Mouse (Mus musculus): ENCODE results near the gene Nsmce4a. TPM values are rescaled to one million over a fixed set of nuclear protein-coding genes. Genes with fewer than 3 reads are reported as not detected.

Nsmce4a gene
- polyA plus RNA-seq, 1 experiment from 2014 or later = 152 TPM

- Histone ChIP-seq H3K9me3 (no peaks in the 10 kb centered on the region), H3K27ac (no peak overlapping the region), H3K27me3 (ENCODE audit: insufficient read depth, poor library complexity, severe bottlenecking) (no peaks in the 10 kb centered on the region), H3K36me3 (no peaks in the 10 kb centered on the region), H3K4me1 (peaks cover 22% of the 10 kb centered on the region), H3K4me3 (no peak overlapping the region)
- DNase-seq (ENCODE audit: low spot score) = no peak
- WGBS = 89% methylated on average over 10 of the region's 10 CpGs
Measured at GRCm38 (mm10) chr7:130573746-130574145, 828 bp upstream of the Nsmce4a start.

GRCm38 (mm10) chr7:130570472-130570871, 2.4 kb downstream of the Nsmce4a start:
- H3K4me1 ChIP-seq = peaks cover 16% of the 10 kb centered on the region
- no peaks in the 10 kb centered on the region for H3K36me3 ChIP-seq
- 88% methylated on average over 7 of the region's 7 CpGs for WGBS

GRCm38 (mm10) chr7:130568783-130569436, 4.0 kb downstream of the Nsmce4a start:
- no peak for DNase-seq (ENCODE audit: low spot score)
- Histone ChIP-seq H3K4me3 (no peak overlapping the region), H3K9me3 (no peaks in the 10 kb centered on the region), H3K4me1 (peaks cover 11% of the 10 kb centered on the region), H3K27ac (peak overlapping the region; percentile 56; the same call in 1 of the 2 replicates), H3K27me3 (ENCODE audit: insufficient read depth, poor library complexity, severe bottlenecking) (no peaks in the 10 kb centered on the region), H3K36me3 (no peaks in the 10 kb centered on the region)
- WGBS = 43% methylated on average over 9 of the region's 9 CpGs

More at GRCm38 (mm10) chr7:130570472-130570871, 2.4 kb downstream of the Nsmce4a start:
- DNase-seq (ENCODE audit: low spot score) = no peak
- Histone ChIP-seq H3K9me3 (no peaks in the 10 kb centered on the region), H3K27me3 (ENCODE audit: insufficient read depth, poor library complexity, severe bottlenecking) (no peaks in the 10 kb centered on the region), H3K27ac (no peak overlapping the region), H3K4me3 (no peak overlapping the region)

- Histone ChIP-seq H3K27me3 (ENCODE audit: insufficient read depth, poor library complexity, severe bottlenecking) (no peaks in the 10 kb centered on the region), H3K9me3 (no peaks in the 10 kb centered on the region), H3K4me1 (peaks cover 11% of the 10 kb centered on the region), H3K27ac (no peak overlapping the region), H3K4me3 (no peak overlapping the region), H3K36me3 (no peaks in the 10 kb centered on the region)
- DNase-seq (ENCODE audit: low spot score) = no peak
- WGBS = 54% methylated on average over 3 of the region's 3 CpGs
Measured at GRCm38 (mm10) chr7:130564596-130564995, 8.3 kb downstream of the Nsmce4a start.

- WGBS = 35% methylated on average over 4 of the region's 4 CpGs
- no peak for DNase-seq (ENCODE audit: low spot score)
- Histone ChIP-seq H3K4me3 (no peak overlapping the region), H3K36me3 (no peaks in the 10 kb centered on the region), H3K27me3 (ENCODE audit: insufficient read depth, poor library complexity, severe bottlenecking) (no peaks in the 10 kb centered on the region), H3K27ac (no peak overlapping the region), H3K4me1 (peaks cover 5% of the 10 kb centered on the region), H3K9me3 (no peaks in the 10 kb centered on the region)
Measured at GRCm38 (mm10) chr7:130563880-130564279, 9.0 kb downstream of the Nsmce4a start.

- Histone ChIP-seq H3K9me3 (no peaks in the 10 kb centered on the region), H3K4me1 (0 out of 2 replicates have a peak, but pooled peaks cover 2% of the 10 kb centered on the region), H3K4me3 (no peak overlapping the region), H3K36me3 (no peaks in the 10 kb centered on the region), H3K27me3 (ENCODE audit: insufficient read depth, poor library complexity, severe bottlenecking) (no peaks in the 10 kb centered on the region), H3K27ac (no peak overlapping the region)
- DNase-seq (ENCODE audit: low spot score) = no peak
- 92% methylated on average over 4 of the region's 4 CpGs for WGBS
Measured at GRCm38 (mm10) chr7:130563276-130563675, 9.6 kb downstream of the Nsmce4a start.

GRCm38 (mm10) chr7:130560933-130561332, 12.0 kb downstream of the Nsmce4a start:
- 62% methylated on average over 1 of the region's 1 CpGs for WGBS
- Histone ChIP-seq H3K4me3 (no peak overlapping the region), H3K4me1 (0 out of 2 replicates have a peak, but pooled peaks cover 2% of the 10 kb centered on the region), H3K36me3 (no peaks in the 10 kb centered on the region), H3K27me3 (ENCODE audit: insufficient read depth, poor library complexity, severe bottlenecking) (no peaks in the 10 kb centered on the region), H3K27ac (no peak overlapping the region), H3K9me3 (no peaks in the 10 kb centered on the region)
- no peak for DNase-seq (ENCODE audit: low spot score)

- no peaks in the 10 kb centered on the region for H3K36me3 ChIP-seq
- DNase-seq (ENCODE audit: low spot score) = no peak
- no peaks in the 10 kb centered on the region for H3K4me1 ChIP-seq
- H3K27me3 ChIP-seq (ENCODE audit: insufficient read depth, poor library complexity, severe bottlenecking) = no peaks in the 10 kb centered on the region
- WGBS = 66% methylated on average over 4 of the region's 4 CpGs
- H3K4me3 ChIP-seq = no peak overlapping the region
- H3K9me3 ChIP-seq = no peaks in the 10 kb centered on the region
- no peak overlapping the region for H3K27ac ChIP-seq
Measured at GRCm38 (mm10) chr7:130558592-130558991, 14.3 kb downstream of the Nsmce4a start.

GRCm38 (mm10) chr7:130555597-130555996, 17.3 kb downstream of the Nsmce4a start:
- H3K9me3 ChIP-seq = no peaks in the 10 kb centered on the region
- H3K4me3 ChIP-seq = no peak overlapping the region
- no peak for DNase-seq (ENCODE audit: low spot score)
- WGBS = 76% methylated on average over 5 of the region's 5 CpGs
- no peaks in the 10 kb centered on the region for H3K36me3 ChIP-seq
- no peak overlapping the region for H3K27ac ChIP-seq
- no peaks in the 10 kb centered on the region for H3K27me3 ChIP-seq (ENCODE audit: insufficient read depth, poor library complexity, severe bottlenecking)
- H3K4me1 ChIP-seq = peaks cover 6% of the 10 kb centered on the region

GRCm38 (mm10) chr7:130553321-130553720, 19.6 kb downstream of the Nsmce4a start:
- H3K9me3 ChIP-seq = no peaks in the 10 kb centered on the region
- no peaks in the 10 kb centered on the region for H3K27me3 ChIP-seq (ENCODE audit: insufficient read depth, poor library complexity, severe bottlenecking)
- 79% methylated on average over 4 of the region's 4 CpGs for WGBS
- no peak overlapping the region for H3K27ac ChIP-seq
- no peaks in the 10 kb centered on the region for H3K36me3 ChIP-seq
- DNase-seq (ENCODE audit: low spot score) = no peak
- peaks cover 6% of the 10 kb centered on the region for H3K4me1 ChIP-seq
- no peak overlapping the region for H3K4me3 ChIP-seq

- Histone ChIP-seq H3K4me1 (peaks cover 6% of the 10 kb centered on the region), H3K36me3 (no peaks in the 10 kb centered on the region), H3K27ac (no peak overlapping the region), H3K27me3 (ENCODE audit: insufficient read depth, poor library complexity, severe bottlenecking) (no peaks in the 10 kb centered on the region), H3K9me3 (no peaks in the 10 kb centered on the region), H3K4me3 (no peak overlapping the region)
- DNase-seq (ENCODE audit: low spot score) = no peak
- 59% methylated on average over 5 of the region's 5 CpGs for WGBS
Measured at GRCm38 (mm10) chr7:130552780-130553179, 20.1 kb downstream of the Nsmce4a start.

- Histone ChIP-seq H3K27me3 (ENCODE audit: insufficient read depth, poor library complexity, severe bottlenecking) (no peaks in the 10 kb centered on the region), H3K4me1 (peaks cover 14% of the 10 kb centered on the region), H3K27ac (peak overlapping the region; percentile 98; the same call in 1 of the 2 replicates), H3K9me3 (no peaks in the 10 kb centered on the region), H3K4me3 (peak overlapping the region; percentile 81), H3K36me3 (peaks cover 27% of the 10 kb centered on the region)
- DNase-seq (ENCODE audit: low spot score) = peak; percentile 70
- WGBS = 78% methylated on average over 12 of the region's 12 CpGs
Measured at GRCm38 (mm10) chr7:130547635-130548175, 25.2 kb downstream of the Nsmce4a start.

GRCm38 (mm10) chr7:130546791-130547484, 26.0 kb downstream of the Nsmce4a start:
- no peaks in the 10 kb centered on the region for H3K27me3 ChIP-seq (ENCODE audit: insufficient read depth, poor library complexity, severe bottlenecking)
- H3K4me1 ChIP-seq = peaks cover 11% of the 10 kb centered on the region
- H3K4me3 ChIP-seq = peak overlapping the region; percentile 81
- H3K36me3 ChIP-seq = peaks cover 35% of the 10 kb centered on the region
- peak; percentile 96 for DNase-seq (ENCODE audit: low spot score)
- whole genome bisulfite sequencing = under 1% methylated on average over 84 of the region's 84 CpGs
- H3K9me3 ChIP-seq = no peaks in the 10 kb centered on the region
- peak overlapping the region; percentile 98 for H3K27ac ChIP-seq
